Mouse (Mus musculus) common myeloid progenitor, adult 5-6 weeks (primary cell): ENCODE measurements around the gene Supt20. TPM values are rescaled to one million over a fixed set of nuclear protein-coding genes. Genes with fewer than 3 reads are reported as not detected.

Source experiments
- ATAC-seq: replicated peaks from 2 replicates; pipeline ENCODE4 v1.8.0; 2016; ENCODE audit warnings: low read depth, mild to moderate bottlenecking, moderate TSS enrichment, inconsistent platforms; ENCODE audit not compliant: poor library complexity, severe bottlenecking
- total RNA-seq: library from RNA; stranded (forward); fragments of 200-1000, 187-1606 nt; gene quantifications from 2 replicates; pipeline ENCODE4 v1.2.3, GENCODE M21; 2017

Supt20 gene
- total RNA-seq = 75.1 and 91.2 TPM in 2 replicates

DNA sequence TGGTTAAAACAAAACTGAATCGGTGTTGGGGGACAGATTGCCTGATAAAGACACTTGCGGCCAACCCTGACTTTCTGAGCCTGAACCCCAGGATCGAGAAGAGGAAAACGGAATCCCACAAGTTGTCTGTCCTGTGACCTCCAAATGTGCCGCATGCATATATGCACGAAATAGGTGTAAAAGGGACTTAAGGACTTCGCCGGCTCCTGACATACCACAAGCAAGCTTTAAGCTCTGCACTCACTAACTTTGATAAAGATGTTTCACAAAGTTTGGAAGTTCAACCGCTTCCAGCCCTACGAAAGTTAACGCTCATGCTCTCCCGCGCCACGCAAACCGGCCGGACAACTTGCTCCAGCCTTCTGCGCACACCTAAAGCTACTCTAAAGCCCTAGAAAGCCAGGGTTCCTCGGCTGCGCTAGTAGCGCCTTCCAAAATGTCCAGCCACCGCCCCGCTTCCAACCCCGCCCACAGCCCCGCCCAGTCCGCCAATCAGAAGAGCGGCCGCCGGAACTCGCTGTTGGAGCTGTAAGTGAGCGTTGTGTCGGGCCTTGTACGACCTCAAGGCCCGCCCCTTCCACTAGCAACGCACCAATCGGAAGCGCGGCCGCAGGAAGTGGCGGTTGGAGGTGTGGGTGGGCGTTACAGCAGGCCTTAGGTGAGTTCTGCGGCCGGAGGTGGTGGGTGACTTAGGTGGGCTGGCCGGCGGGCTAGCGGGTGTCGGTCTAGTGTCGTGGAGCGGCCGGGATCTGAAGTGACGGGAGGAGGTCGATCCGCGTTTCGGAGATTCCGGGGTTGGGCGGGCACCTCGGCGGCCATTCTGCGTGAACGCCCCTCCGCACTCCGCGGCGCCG is at the start of gene Supt20:
Gene Supt20 (plus strand): TSS at position 606 of the 854 bp plus-strand sequence.
- ATAC-seq = peak; percentile 97

DNA sequence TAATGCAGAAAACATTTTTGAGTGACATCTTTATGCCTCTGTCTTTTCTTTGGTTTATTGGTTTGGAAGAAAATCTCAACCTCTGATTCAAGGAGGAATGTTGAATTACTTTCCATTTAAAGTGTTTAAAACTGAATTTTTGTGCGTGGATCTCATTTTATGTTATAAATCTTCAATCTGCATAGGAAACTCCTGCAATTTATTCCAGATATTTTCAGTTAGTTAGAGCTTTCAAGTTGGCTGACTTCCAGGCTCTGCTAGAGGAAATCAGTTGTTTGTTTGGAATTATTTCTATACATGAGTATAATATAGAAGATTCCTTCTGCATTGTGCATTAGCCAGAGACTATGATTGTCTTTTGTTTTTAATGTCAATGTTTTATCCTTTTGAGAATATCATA is 49.8 kb upstream of the Supt20 start:
- no peak for ATAC-seq

DNA sequence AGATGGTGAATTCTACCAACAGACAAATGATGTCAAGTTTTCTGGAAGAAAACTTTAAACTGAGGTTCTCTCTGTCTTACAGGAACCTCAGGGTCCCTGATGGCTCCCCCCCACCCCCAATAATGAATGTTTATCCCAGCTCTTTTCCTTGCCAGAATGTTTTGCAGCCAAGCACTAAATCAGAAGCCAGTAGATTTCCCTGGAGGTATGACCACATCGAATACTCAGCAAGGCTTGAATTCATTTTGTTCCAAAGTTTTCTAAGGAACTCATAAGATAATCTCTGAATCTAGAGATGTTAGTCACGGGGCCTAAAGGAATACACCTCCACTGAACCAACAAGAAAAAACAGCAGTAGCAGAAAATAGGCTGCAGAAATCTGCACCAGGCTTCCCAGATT is 45.0 kb upstream of the Supt20 start:
- no peak for ATAC-seq

DNA sequence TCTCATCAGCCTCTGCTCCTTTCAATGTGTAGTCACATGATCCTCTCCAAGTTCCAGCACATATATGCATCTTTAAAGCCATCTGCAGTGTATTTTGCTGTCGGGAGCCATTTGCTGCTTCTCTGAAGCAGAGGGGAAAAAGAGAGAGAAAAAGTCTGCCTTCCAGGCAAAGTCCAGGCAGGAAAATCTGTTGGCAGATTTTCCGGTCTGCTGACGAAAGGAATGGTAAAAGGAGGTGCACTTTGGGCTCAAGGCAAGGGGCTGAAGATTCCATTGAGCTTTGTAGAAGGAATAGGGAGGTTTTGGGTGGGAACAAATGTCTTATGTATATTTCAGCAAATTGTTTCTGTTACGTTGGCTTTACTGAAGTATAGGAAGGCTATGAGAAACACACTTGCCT is 41.0 kb upstream of the Supt20 start:
- ATAC-seq = no peak

DNA sequence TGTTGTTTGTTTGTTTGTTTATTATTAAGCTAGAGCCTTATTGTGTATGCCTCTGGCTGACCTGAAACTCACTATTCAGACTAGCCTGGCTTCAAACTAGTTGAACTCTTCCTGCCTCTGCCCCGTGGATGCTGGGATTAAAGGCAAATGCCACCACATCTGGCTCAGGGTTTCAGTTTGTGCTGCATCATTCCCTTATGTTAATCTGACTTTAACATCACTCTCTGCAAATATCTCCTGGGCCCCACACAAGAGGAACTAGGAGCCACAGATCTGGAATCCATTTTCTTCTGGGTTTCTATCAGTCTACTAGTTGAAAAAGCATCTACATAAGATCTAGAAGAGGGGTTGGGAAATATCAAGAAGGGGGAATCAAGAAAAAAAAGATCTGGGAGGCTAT is 38.4 kb upstream of the Supt20 start:
- no peak for ATAC-seq

DNA sequence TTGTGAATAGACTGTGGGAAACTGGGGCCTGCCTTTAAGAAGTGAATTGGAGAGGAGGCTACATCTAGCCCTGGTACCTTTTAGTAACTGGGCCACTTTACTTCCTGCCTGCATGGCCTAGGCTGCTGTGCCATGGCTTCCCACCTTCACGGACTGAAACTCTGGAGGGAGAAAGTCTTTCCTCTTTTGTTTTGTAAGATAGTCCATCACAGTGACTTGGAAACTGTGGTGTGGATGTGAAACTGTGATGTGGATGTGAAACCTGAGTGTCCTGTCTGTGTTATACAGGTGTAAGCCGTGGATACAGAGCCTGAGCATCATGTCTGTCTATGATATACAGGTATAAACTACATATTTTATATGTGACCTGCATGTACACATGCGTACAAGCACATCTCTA is 35.5 kb upstream of the Supt20 start:
- ATAC-seq = peak; percentile 47; the same call in 1 of the 2 replicates

DNA sequence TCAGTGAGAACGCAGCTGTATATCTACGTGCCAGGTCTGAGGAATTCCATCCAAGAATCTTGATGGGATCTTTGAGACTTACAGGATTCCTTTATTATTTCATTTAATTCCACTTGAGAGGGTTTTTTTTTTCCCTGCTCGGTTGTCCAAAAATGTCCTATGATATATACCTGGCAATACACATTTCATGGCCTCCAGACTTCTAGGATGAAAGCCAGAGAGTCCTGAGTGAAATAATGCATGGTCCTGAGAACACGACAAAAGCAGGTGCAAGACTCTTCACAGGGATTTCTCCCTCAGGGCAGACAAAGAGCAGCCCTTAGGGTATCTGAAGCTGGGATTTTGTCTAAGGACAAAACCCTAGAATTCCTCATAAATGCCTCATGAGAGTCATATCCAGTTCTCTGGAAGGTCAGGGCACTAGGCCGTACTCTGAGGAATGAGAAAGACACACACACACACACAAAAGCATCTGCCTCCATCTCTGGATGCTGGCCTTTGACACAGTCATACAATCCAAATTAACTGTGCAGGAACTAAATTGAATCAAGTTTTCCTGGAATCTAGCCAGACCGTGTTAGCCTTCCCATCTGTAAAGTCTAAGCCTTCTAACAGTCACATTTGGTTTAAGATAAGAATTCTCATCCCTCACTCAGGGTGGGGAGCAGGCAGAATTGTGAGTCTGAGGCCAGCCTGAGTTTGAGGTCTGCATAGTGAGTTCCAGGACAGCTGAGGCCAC is 34.5 kb upstream of the Supt20 start:
- ATAC-seq = no peak

DNA sequence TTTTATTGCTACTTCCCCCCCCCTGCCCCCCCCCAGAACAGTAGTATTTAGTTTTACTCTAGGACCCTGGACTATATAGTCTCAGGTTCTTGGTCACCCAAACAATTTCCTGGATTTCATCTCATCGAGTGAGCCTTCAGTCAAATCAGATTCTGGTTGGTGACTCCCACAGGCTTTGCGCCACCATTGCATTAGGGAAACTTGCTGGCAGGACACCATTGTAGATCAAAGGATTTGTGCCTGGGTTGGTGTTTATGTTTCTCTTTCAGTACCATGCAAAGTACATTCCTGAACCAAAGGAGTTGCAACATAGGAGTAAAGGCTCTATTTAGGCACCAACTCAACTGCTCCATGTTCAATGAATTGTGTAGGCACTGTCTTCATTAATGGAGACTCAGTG is 32.9 kb upstream of the Supt20 start:
- no peak for ATAC-seq

DNA sequence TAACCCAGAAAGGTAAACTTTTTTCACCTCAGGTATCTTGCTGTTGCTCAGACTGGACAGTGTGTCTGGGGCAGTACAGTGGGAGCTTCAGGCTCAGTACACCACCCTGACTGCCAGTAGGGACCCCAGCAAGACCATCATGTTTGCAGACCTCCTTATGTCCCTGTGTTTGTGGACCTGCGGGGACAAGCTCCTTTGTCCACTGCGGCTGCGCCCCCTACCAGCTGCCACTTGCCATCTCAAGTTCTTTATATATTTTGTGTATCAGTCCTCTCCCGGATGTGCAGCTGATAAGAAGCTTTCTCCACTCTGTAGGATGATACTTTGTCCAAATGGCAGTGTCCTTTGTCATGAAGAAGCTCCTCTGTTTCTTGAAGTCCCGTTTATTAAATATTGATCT is 30.2 kb upstream of the Supt20 start:
- 0 out of 2 replicates have a peak, but pooled peaks have one; percentile 29 for ATAC-seq

DNA sequence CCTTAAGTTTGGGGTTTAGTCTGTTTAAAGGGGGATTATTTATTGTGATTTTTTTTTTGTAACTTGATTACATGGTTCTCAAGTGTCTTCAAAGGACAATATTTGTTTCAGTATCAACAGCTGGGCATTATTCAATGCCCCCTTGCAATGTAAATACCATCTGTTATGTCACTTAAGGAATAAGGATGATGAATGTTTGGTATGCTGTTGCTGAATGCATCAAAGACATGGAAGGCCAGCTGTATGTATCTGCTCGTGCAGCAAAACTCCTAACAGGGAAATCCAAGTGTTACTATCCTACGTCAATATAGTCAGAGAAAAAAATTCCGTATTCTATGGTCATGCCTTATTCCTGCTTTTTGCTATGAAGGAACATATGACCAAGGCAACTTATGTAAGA is 24.5 kb upstream of the Supt20 start:
- no peak for ATAC-seq

DNA sequence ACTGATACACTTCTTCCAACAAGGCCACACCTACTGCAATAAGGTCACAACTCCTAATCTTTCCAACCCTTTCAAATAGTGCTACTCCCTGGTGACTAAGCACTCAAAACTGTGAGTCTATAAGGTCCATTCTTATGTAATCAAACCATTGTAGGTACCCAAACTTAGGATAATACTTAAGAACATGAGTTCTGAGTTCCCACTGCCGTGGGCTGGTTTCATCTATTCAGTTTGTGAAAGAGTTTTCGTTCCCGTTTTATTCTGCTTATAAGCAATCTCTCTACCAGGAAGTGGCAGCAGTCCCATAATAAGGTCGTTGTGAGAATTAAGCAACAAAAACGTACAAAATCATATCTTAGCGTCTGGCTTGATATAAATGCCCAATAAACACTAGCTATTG is 23.9 kb upstream of the Supt20 start:
- ATAC-seq = peak; percentile 58

DNA sequence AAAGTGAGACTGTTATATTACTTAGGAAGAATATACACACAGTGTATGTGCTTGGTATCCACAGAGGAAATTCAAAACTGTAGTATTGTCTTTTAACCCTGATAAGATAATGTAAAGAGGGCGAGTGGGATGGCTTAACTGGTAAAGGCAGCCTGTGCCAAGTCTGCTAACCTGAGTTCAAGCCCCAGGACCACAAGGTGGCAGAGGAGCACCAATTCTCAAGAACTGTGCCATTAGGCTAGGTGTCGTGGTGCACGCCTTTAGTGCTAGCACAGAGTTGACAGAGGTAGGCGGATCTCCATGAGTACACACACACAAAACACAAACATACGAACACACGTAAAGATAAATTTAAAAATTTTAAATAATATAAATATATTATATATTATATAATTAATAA is 23.0 kb upstream of the Supt20 start:
- ATAC-seq = peak; percentile 53; the same call in 1 of the 2 replicates

DNA sequence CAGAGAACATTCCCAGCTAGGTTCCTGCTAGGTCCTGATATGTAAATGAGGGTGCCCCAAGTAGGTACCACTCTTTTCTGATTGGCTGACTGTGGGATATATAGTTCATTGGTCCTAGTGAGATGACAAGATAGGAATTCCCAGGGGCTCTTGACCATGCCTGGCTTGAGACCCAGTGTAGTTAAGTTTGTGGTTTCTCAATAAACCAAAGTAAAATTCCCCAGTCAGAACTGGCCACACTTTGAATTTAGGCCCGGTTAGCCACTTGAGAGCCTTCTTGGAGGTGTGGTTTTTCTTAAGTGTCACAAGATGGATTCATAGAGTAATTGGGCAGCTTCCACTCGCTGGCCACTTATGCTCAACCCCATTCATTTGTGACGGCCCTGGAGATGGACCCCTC is 20.5 kb upstream of the Supt20 start:
- no peak for ATAC-seq

DNA sequence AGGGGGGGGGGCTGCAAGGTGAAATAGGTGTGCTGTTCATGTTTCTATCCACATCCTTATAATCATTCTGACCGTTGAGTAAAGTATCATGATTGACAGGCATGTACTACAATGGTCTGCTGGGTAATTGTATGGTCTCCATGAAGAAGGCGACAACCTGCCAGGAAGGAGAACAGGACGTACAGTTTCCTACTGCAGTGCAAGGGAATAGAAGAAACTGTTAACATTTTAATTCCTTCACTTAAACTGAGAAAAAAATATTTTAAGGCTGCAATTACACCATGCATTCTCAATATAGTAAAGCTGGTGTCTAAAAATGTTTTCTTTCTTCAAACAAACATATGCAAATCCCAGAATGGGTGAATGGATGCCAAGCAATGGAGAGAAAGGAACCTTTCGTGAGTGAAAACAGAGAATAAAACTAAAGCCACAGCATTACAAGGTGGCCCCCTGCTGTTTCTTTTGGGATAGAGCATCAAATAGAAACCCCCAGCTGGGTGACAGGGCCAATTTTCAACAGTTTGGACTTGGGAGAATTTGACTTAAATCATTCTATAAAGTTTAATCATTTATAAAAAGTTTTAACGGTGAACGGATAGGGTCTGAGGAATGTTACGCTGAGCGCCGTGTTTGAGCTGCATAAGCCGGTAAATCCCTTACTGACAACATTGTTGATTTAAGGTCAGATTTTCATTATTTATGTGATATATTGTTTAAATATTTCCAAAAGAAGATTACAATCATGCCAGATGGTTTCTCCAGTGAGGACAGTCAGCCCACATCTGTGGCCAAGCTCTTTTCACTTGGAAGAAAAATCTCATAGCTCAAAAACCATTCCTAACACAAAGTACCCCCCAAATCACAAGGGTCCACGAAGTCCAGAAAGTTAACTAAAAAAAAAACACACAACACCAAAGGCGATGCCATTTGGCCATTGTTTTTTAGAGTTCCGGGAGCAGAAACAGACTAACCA is 19.8 kb upstream of the Supt20 start:
- peak; percentile 76 for ATAC-seq

DNA sequence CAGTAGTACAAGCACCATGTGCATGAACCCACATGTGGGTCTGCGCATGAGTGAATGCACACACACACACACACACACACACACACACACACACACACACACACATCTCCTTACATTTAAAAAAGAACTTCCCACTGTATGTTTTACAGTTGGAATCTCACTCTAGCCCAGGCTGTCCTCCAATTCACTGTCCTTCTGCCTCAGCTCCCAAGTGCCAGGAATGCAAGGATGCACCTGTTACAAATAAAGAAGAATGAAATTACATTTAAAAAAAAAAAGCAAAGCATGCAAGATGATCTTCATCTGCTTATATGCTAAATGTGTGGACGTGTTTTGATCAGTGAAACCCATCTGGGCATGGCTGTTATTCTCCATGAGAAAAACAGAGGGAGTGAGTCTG is 15.8 kb upstream of the Supt20 start:
- ATAC-seq = no peak

DNA sequence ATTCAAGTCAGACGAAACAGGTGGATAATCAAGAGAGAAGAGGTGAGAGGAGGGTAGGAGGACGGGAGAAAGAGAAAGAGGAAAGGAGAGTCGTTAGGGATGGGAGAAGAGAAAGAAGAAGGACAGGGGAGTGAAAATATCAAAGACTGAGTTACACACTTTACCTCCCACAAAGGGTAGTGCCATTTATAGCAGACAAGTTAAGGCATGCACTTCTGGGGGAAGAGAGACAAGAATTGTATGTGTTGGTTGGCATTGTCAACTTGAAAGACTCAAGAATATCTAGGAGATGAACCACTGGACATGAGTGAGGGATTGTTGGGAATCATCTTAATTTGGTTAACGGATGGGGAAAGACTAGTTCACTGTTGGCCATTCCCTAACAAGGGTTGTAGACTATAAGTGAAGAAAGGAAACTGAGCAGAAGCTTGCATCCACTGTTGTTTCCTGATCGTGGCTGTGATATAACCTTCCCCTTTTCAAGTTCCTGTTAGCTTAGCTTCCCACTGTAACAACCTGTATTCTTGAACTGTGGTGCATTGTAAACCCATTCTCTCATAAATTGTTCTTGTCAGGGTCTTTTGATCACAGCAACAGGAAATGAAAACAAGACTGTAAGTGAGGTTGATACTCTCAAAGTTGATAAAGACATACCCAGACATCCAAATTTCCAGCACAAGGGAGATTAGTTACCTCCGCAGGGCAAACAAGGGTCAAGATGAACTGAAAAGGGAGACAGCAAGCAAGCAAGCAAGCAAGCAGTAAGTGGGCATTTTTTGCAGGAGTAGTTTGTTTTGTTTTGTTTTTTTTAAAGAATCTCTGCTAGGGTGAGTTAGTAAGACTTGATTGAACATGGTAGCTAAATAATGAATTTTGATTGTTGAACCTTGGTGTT is 11.1 kb upstream of the Supt20 start:
- ATAC-seq = peak; percentile 87

DNA sequence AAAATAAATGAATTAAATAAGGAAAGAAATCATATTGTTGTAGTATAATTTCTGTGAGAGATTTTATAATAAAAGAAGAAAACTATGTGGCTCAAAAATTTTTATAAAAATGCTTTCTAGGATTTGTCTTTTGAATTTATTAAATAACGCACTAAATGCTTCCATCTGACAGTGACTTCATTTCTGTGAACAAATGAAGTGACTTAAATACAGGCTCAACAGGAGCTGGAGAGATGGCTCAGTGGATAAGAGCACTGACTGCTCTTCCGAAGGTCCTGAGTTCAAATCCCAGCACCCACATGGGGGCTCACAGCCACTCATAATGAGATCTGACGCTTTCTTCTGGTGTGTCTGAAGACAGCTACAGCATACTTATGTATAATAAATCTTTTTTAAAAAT is 7.4 kb upstream of the Supt20 start:
- ATAC-seq = no peak

DNA sequence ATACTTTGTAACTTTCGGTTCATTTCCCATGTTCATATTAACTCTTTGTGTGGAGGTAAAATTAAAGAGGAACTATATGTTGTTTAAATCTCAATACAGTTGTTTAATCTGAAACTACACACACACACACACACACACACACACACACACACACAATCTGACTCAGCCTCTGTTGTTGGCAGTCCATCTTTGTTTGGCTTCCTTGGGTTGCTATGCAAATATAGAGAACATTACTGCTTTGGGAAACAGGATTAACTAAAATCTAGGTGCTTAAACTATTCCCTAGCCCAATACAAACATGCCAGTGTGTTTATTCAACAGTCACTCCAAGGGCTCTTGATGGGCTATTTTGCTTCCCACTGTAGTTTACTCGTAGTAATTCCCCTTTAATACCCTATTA is 5.4 kb upstream of the Supt20 start:
- ATAC-seq = no peak

DNA sequence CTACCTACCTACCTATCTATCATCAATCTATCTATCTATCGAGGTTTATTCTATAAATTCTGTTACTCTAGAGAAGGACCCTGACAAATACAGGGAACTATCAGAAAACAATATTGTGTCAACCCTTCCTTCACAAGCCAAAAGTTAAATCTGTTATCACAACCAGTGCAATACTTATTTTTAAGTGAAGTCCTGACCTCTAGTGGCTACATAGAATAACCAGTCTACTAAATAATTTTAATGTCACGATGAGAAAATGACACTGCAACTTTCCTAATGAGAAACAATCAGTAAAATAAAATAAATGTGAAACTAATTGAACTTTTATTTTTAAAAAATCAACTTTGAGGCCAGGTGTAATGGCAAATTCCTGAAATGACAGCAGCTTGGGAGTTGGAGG is 3.5 kb upstream of the Supt20 start:
- no peak for ATAC-seq
